Mouse (Mus musculus) cerebellum, adult 11 months (tissue): ENCODE data around the gene Ss18l1.
A peak's percentile ranks its signal among the peaks of the same experiment; 100 is the strongest.

ENCODE experiments used
- DNase-seq: peaks from one replicate; pipeline ENCODE4 v3.0.0; 2022

The Ss18l1 gene

GRCm38 (mm10) chr2:180041577-180042255 is 593 bp upstream of the Ss18l1 start:
- no peak for DNase-seq

GRCm38 (mm10) chr2:180042858-180043515 is 678 bp downstream of the Ss18l1 start:
- peak; percentile 60 for DNase-seq

- no peak for DNase-seq
These were observed 3.0 kb downstream of the Ss18l1 start for GRCm38 (mm10) chr2:180045283-180045682.

- no peak for DNase-seq
These were observed 5.3 kb downstream of the Ss18l1 start for GRCm38 (mm10) chr2:180047580-180047979.

GRCm38 (mm10) chr2:180047980-180048635 is 5.8 kb downstream of the Ss18l1 start:
- DNase-seq: no peak

GRCm38 (mm10) chr2:180050986-180051385 is 8.7 kb downstream of the Ss18l1 start:
- peak; percentile 86 for DNase-seq

GRCm38 (mm10) chr2:180051986-180052733 is 9.9 kb downstream of the Ss18l1 start:
- no peak for DNase-seq

- no peak for DNase-seq
These were observed 10.7 kb downstream of the Ss18l1 start for GRCm38 (mm10) chr2:180053001-180053400.

- DNase-seq: no peak
These were observed 21.2 kb downstream of the Ss18l1 start for GRCm38 (mm10) chr2:180063338-180064131.

GRCm38 (mm10) chr2:180069770-180070480 is 27.6 kb downstream of the Ss18l1 start:
- DNase-seq: no peak

- DNase-seq: peak; percentile 95
These were observed 28.5 kb downstream of the Ss18l1 start, which contains the start of gene Mtg2 for GRCm38 (mm10) chr2:180070481-180071453. TSS of gene Mtg2 (plus strand) at chr2:180070588.

GRCm38 (mm10) chr2:180071671-180072070 is 29.4 kb downstream of the Ss18l1 start:
- DNase-seq: no peak

GRCm38 (mm10) chr2:180072886-180073285 is 30.6 kb downstream of the Ss18l1 start:
- DNase-seq: no peak

GRCm38 (mm10) chr2:180077622-180078021 is 35.3 kb downstream of the Ss18l1 start:
- DNase-seq: no peak

- DNase-seq: no peak
These were observed 38.4 kb downstream of the Ss18l1 start for GRCm38 (mm10) chr2:180080680-180081079.

- DNase-seq: no peak
These were observed 40.8 kb downstream of the Ss18l1 start for GRCm38 (mm10) chr2:180083063-180083462.

- no peak for DNase-seq
These were observed 42.3 kb downstream of the Ss18l1 start for GRCm38 (mm10) chr2:180084565-180084964.

- DNase-seq: no peak
These were observed 43.8 kb downstream of the Ss18l1 start for GRCm38 (mm10) chr2:180085926-180086636.

- no peak for DNase-seq
These were observed 44.3 kb downstream of the Ss18l1 start for GRCm38 (mm10) chr2:180086637-180087027.

GRCm38 (mm10) chr2:180087472-180087871 is 45.2 kb downstream of the Ss18l1 start:
- DNase-seq: no peak
